Mouse (Mus musculus) heart, postnatal 0 days (tissue): Measurements from ENCODE around the gene Psmc6.

Source experiments
- CTCF ChIP-seq: IDR thresholded peaks from 2 replicates; pipeline ENCODE4 v1.5.1; 2016; ENCODE audit warnings: antibody characterized with exemption, control low read depth, low read depth
- EP300 ChIP-seq: IDR thresholded peaks from 2 replicates; pipeline ENCODE4 v1.6.1; 2016; ENCODE audit warnings: antibody characterized with exemption, low read depth

GRCm38 (mm10) chr14:45364211-45365195 is 34.9 kb downstream of the Psmc6 start:
- TF ChIP-seq EP300 (no peak), CTCF (no peak)
